Mouse (Mus musculus) small intestine, adult 2 months (tissue): Measurements from ENCODE around the gene Srrd.

ENCODE experiments used
- CTCF ChIP-seq: fragments of 200-500 bp; IDR thresholded peaks from 2 replicates; pipeline ENCODE4 v1.5.1; 2012; ENCODE audit warnings: low read depth, mild to moderate bottlenecking, control low read depth, inconsistent platforms, low read length, moderate library complexity, mixed read lengths; ENCODE audit not compliant: insufficient replicate concordance, insufficient read length; ENCODE audit errors: extremely low read depth
- POLR2A ChIP-seq: fragments of 200-500 bp; IDR thresholded peaks from 2 replicates; pipeline ENCODE4 v1.6.1; 2012; ENCODE audit warnings: low read depth, mild to moderate bottlenecking, control low read depth, inconsistent platforms, low read length, moderate library complexity

GRCm38 (mm10) chr5:112305842-112306241, 37.0 kb downstream of the Srrd start:
- no peak for TF ChIP-seq CTCF
- TF ChIP-seq POLR2A, result no peak
